Mouse (Mus musculus): ENCODE results near the gene Samd3. TPM values are rescaled to one million over a fixed set of nuclear protein-coding genes. Genes with fewer than 3 reads are reported as not detected.

The Samd3 gene
- 0.03 TPM in 1 of 2 replicates, not detected in the other for polyA plus RNA-seq (2012; rRNA removed)

GRCm38 (mm10) chr10:26229488-26229887, at the start of gene Samd3:
Gene Samd3 (plus strand): TSS chr10:26229707.

Other genes with a start within 250 kb of the Samd3 start
- 0.03 TPM in 1 of 2 replicates, not detected in the other for gene Gm9767, start 151.5 kb upstream of the Samd3 start, polyA plus RNA-seq (2012; rRNA removed)
- gene Tmem200a, start 150.7 kb upstream of the Samd3 start, polyA plus RNA-seq (2012; rRNA removed), result 0.06 and 0.12 TPM in 2 replicates
- gene L3mbtl3, start 146.3 kb downstream of the Samd3 start, polyA plus RNA-seq (2012; rRNA removed), result 2.0 and 2.4 TPM in 2 replicates